Mouse (Mus musculus) brain, embryonic 14.5 days (tissue): ENCODE measurements at regions not wholly inside any gene's neighbourhood (a gene's known extent, or its start where the extent isn't known, plus 50 kb on each side); places are given as distances from the start of the nearest gene placed in this dataset.

ENCODE experiments used
- CTCF ChIP-seq: fragments of 200-500 bp; IDR thresholded peaks from 2 replicates; pipeline ENCODE4 v1.5.1; 2012; ENCODE audit warnings: inconsistent platforms, mild to moderate bottlenecking, moderate library complexity, borderline replicate concordance; ENCODE audit not compliant: insufficient read depth, insufficient read length; ENCODE audit errors: extremely low read depth
- POLR2A ChIP-seq: fragments of 200-500 bp; IDR thresholded peaks from 2 replicates; pipeline ENCODE4 v1.6.1; 2012; ENCODE audit warnings: mild to moderate bottlenecking, inconsistent platforms, borderline replicate concordance; ENCODE audit not compliant: poor library complexity, insufficient read depth, insufficient read length, severe bottlenecking; ENCODE audit errors: extremely low read depth

GRCm38 (mm10) chr17:73034981-73035481 lies 72.8 kb upstream of the Lclat1 start:
- TF ChIP-seq CTCF (no peak), POLR2A (no peak)
